Mouse (Mus musculus) MEL-GATA-1-ER (cell line): ENCODE results near the gene Gramd1c.
A peak's percentile ranks its signal among the peaks of the same experiment; 100 is the strongest.

ENCODE experiments used
- DNase-seq: peaks from one replicate; pipeline ENCODE4 v3.0.0-alpha.2; 2012; ENCODE audit warnings: low read depth; ENCODE audit errors: extremely low read depth

Gramd1c gene

GRCm38 (mm10) chr16:44063025-44063894, at the start of gene Gramd1c:
TSS of gene Gramd1c (minus strand) at chr16:44063345.
- peak; percentile 64 for DNase-seq

GRCm38 (mm10) chr16:44109002-44109401, 45.9 kb upstream of the Gramd1c start:
- no peak for DNase-seq

- no peak for DNase-seq
Measured at GRCm38 (mm10) chr16:44105211-44105610, 42.1 kb upstream of the Gramd1c start.

GRCm38 (mm10) chr16:44103806-44104766, 40.9 kb upstream of the Gramd1c start:
- peak; percentile 4 for DNase-seq

- no peak for DNase-seq
Measured at GRCm38 (mm10) chr16:44102925-44103324, 39.8 kb upstream of the Gramd1c start.

GRCm38 (mm10) chr16:44101181-44101710, 38.1 kb upstream of the Gramd1c start:
- DNase-seq, result no peak

GRCm38 (mm10) chr16:44099377-44099776, 36.2 kb upstream of the Gramd1c start:
- no peak for DNase-seq

- no peak for DNase-seq
Measured at GRCm38 (mm10) chr16:44087650-44088049, 24.5 kb upstream of the Gramd1c start.

GRCm38 (mm10) chr16:44061341-44061740, 1.8 kb downstream of the Gramd1c start:
- no peak for DNase-seq

GRCm38 (mm10) chr16:44060604-44061286, 2.4 kb downstream of the Gramd1c start:
- DNase-seq, result no peak

- DNase-seq, result peak; percentile 51
Measured at GRCm38 (mm10) chr16:44058745-44059144, 4.4 kb downstream of the Gramd1c start.

GRCm38 (mm10) chr16:44055766-44056165, 7.4 kb downstream of the Gramd1c start:
- DNase-seq, result no peak

- no peak for DNase-seq
Measured at GRCm38 (mm10) chr16:44053265-44053664, 9.9 kb downstream of the Gramd1c start.

- no peak for DNase-seq
Measured at GRCm38 (mm10) chr16:44052390-44052789, 10.8 kb downstream of the Gramd1c start.

- no peak for DNase-seq
Measured at GRCm38 (mm10) chr16:44050139-44050538, 13.0 kb downstream of the Gramd1c start.

GRCm38 (mm10) chr16:44039112-44039511, 24.0 kb downstream of the Gramd1c start:
- DNase-seq, result no peak

- DNase-seq, result no peak
Measured at GRCm38 (mm10) chr16:44035221-44035620, 27.9 kb downstream of the Gramd1c start.

- DNase-seq, result no peak
Measured at GRCm38 (mm10) chr16:44033365-44033764, 29.8 kb downstream of the Gramd1c start.

- DNase-seq, result no peak
Measured at GRCm38 (mm10) chr16:44029273-44029672, 33.9 kb downstream of the Gramd1c start.

- DNase-seq, result no peak
Measured at GRCm38 (mm10) chr16:44026822-44027221, 36.3 kb downstream of the Gramd1c start.

GRCm38 (mm10) chr16:44026210-44026609, 36.9 kb downstream of the Gramd1c start:
- DNase-seq, result no peak
